ENCODE assay signal across 9 mouse cellular contexts in the genomic region with DNA sequence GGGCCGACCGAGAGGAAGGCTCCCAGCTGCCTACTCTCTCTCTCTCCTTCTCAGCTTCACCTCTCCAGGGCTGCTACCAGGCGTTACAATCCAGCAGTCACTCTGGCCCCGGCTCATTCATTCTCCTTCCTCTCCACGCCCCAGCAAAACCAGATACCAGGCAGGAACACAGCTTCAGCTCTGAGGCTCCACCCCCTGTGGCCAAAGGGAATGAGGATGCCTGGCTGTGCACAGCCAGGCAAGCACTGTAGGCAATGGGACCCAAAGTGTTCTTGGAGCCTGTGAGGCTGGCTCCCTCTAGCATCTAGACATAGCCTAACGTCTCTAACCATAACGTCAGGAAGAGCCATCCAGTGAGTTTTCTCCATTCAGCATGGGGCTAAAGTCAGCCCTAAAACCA.
A peak's percentile ranks its signal among the peaks of the same experiment; 100 is the strongest.
DNase-seq lines count a peak whose midpoint lies in the region; ATAC-seq lines count a peak whose summit lies in the region.
"Had no signal": no experiment of that assay in that cellular context is flagged by ENCODE, and none has a peak within 500 bp of the region (broad histone marks: within the 10 kb centered on the region; RNA-seq: fewer than 3 reads in every experiment).

No protein-coding gene starts in this region.

- intact Hi-C loops in heart, postnatal 25 days (cut with DNase I), result loop anchor here (2.0 kb wide), 1 partner anchor 36 kb away; no protein-coding TSS in a partner anchor
- intact Hi-C loops in heart, postnatal 10 days (cut with DNase I), result loop anchor here (2.0 to 5.0 kb wide), 2 partner anchors 38 to 39 kb away; no protein-coding TSS in a partner anchor
- intact Hi-C loops in gastrocnemius, postnatal 36 days (cut with DNase I), result no loop called here

- H3K27me3 ChIP-seq in lung, embryonic 16.5 days (ENCODE audit: control insufficient read depth, insufficient read depth, low read depth, low read length), result no peaks in the 10 kb centered on the region
- H3K27me3 ChIP-seq in hindbrain, embryonic 10.5 days (ENCODE audit: insufficient read depth, poor library complexity, severe bottlenecking), result no peaks in the 10 kb centered on the region

- H3K27ac ChIP-seq in lung, embryonic 16.5 days (ENCODE audit: low read length), result peak overlapping the region; percentile 73; the same call in 1 of the 2 replicates
- no peak overlapping the region for H3K27ac ChIP-seq in hindbrain, embryonic 10.5 days

- peaks cover 33% of the 10 kb centered on the region for H3K4me1 ChIP-seq in lung, embryonic 16.5 days (replicated peaks; ENCODE audit: control insufficient read depth, insufficient read depth, low read length)
- H3K4me1 ChIP-seq in hindbrain, embryonic 10.5 days (replicated peaks), result peaks cover 49% of the 10 kb centered on the region

- H3K9ac ChIP-seq in lung, embryonic 16.5 days (ENCODE audit: low read length), result no peak overlapping the region

- H3K9me3 ChIP-seq in lung, embryonic 16.5 days (ENCODE audit: control insufficient read depth, low read length), result no peaks in the 10 kb centered on the region
- H3K9me3 ChIP-seq in hindbrain, embryonic 10.5 days, result no peaks in the 10 kb centered on the region
- H3K9me3 ChIP-seq: G1E had no signal

- 2% methylated on average over 7 of the region's 7 CpGs for WGBS in lung, embryonic 16.5 days
- WGBS in hindbrain, embryonic 10.5 days, result 21% methylated on average over 7 of the region's 7 CpGs

- H3K36me3 ChIP-seq in lung, embryonic 16.5 days (ENCODE audit: control insufficient read depth, insufficient read depth, low read length), result no peaks in the 10 kb centered on the region
- H3K36me3 ChIP-seq in hindbrain, embryonic 10.5 days, result no peaks in the 10 kb centered on the region
- H3K36me3 ChIP-seq: G1E had no signal

- no peak overlapping the region for H3K4me3 ChIP-seq in lung, embryonic 16.5 days (ENCODE audit: low read length)
- no peak overlapping the region for H3K4me3 ChIP-seq in hindbrain, embryonic 10.5 days

- H3K4me2 ChIP-seq in lung, embryonic 16.5 days (ENCODE audit: low read depth, low read length), result peak overlapping the region; percentile 4; the same call in 1 of the 2 replicates

- ATAC-seq in lung, embryonic 16.5 days (ENCODE audit: low read depth), result peak; percentile 82

- peak; percentile 34 to 39 for DNase-seq in heart, adult 18-20 months
- no peak for DNase-seq in heart, postnatal 25 days (ENCODE audit: low spot score)
- DNase-seq in R1 (ENCODE audit: low read depth, low spot score), result peak; percentile 69
- DNase-seq in heart, postnatal 10 days, result peak; percentile 55 to 59
- no peak for DNase-seq in gastrocnemius, postnatal 10 days
- DNase-seq in gastrocnemius, postnatal 36 days, result no peak
- no peak for DNase-seq in hindbrain, embryonic 10.5 days (ENCODE audit: low spot score)

Comparison
In these comparisons a context has a peak if more than half of its experiments do, and no peak if none do; other contexts are left out.
1. DNase-seq: peak in heart, adult 18-20 months (2 of 2), R1 (single experiment) and heart, postnatal 10 days (2 of 2); none in heart, postnatal 25 days (single experiment), gastrocnemius, postnatal 10 days (single experiment), gastrocnemius, postnatal 36 days (0 of 2) and hindbrain, embryonic 10.5 days (single experiment).